Mouse (Mus musculus) thymus, postnatal 10 days (tissue): Measurements from ENCODE around the gene Prss43.
"Not testable (repeated sequence)": the region's sequence is repeated elsewhere in the genome, so short reads cannot be mapped to it uniquely, and the experiment has no call there.

Experiments
- DNase-seq, 2 experiments: peaks; one replicate each; pipeline ENCODE4 v3.0.0; 2021; ENCODE audit warnings: low spot score in 2 of 2

Gene Prss43

GRCm38 (mm10) chr9:110826390-110826789 is at the start of gene Prss43:
TSS of gene Prss43 (plus strand) at chr9:110826690.
- DNase-seq, result no peak

- no peak for DNase-seq
Measured at GRCm38 (mm10) chr9:110778100-110778499, 48.4 kb upstream of the Prss43 start.

- no peak for DNase-seq
Measured at GRCm38 (mm10) chr9:110778559-110778958, 47.9 kb upstream of the Prss43 start.

- no peak for DNase-seq
Measured at GRCm38 (mm10) chr9:110779242-110779913, 47.1 kb upstream of the Prss43 start.

GRCm38 (mm10) chr9:110781256-110781721 is 45.2 kb upstream of the Prss43 start:
- peak; percentile 73 to 96 for DNase-seq

- DNase-seq, result peak; percentile 12 to 16
Measured at GRCm38 (mm10) chr9:110781731-110782130, 44.8 kb upstream of the Prss43 start.

- DNase-seq, result no peak
Measured at GRCm38 (mm10) chr9:110783611-110784010, 42.9 kb upstream of the Prss43 start.

GRCm38 (mm10) chr9:110788169-110788568 is 38.3 kb upstream of the Prss43 start:
- DNase-seq, result no peak

- no peak for DNase-seq
Measured at GRCm38 (mm10) chr9:110790462-110790861, 36.0 kb upstream of the Prss43 start.

- no peak for DNase-seq
Measured at GRCm38 (mm10) chr9:110797013-110797412, 29.5 kb upstream of the Prss43 start.

- DNase-seq, result no peak
Measured at GRCm38 (mm10) chr9:110797866-110798265, 28.6 kb upstream of the Prss43 start, which contains the start of gene Prss42. TSS of gene Prss42 (plus strand) at chr9:110798166.

- DNase-seq, result no peak
Measured at GRCm38 (mm10) chr9:110800834-110801479, 25.5 kb upstream of the Prss43 start.

GRCm38 (mm10) chr9:110803294-110803693 is 23.2 kb upstream of the Prss43 start:
- DNase-seq, result no peak

- DNase-seq, result no peak
Measured at GRCm38 (mm10) chr9:110810051-110810450, 16.4 kb upstream of the Prss43 start.

GRCm38 (mm10) chr9:110813789-110814188 is 12.7 kb upstream of the Prss43 start, which contains the start of gene Prss44:
TSS of gene Prss44 (plus strand) at chr9:110813994.
- DNase-seq, result no peak

GRCm38 (mm10) chr9:110820546-110820945 is 5.9 kb upstream of the Prss43 start:
- DNase-seq, result not testable (repeated sequence)

GRCm38 (mm10) chr9:110821436-110821835 is 5.1 kb upstream of the Prss43 start:
- DNase-seq, result no peak

- DNase-seq, result no peak
Measured at GRCm38 (mm10) chr9:110825426-110825825, 1.1 kb upstream of the Prss43 start.

- DNase-seq, result no peak
Measured at GRCm38 (mm10) chr9:110825832-110826231, 658 bp upstream of the Prss43 start.

- no peak for DNase-seq
Measured at GRCm38 (mm10) chr9:110833021-110833420, 6.5 kb downstream of the Prss43 start.

- no peak for DNase-seq
Measured at GRCm38 (mm10) chr9:110834411-110834810, 7.9 kb downstream of the Prss43 start, which contains the start of gene Prss45. TSS of gene Prss45 (plus strand) at chr9:110834588.

- DNase-seq, result no peak
Measured at GRCm38 (mm10) chr9:110834961-110835360, 8.5 kb downstream of the Prss43 start.

- no peak for DNase-seq
Measured at GRCm38 (mm10) chr9:110836112-110836511, 9.6 kb downstream of the Prss43 start.
